Mouse (Mus musculus) cerebellum, adult 11-12 months (tissue): Measurements from ENCODE around the gene Kctd3.
"Not testable (repeated sequence)": the region's sequence is repeated elsewhere in the genome, so short reads cannot be mapped to it uniquely, and the experiment has no call there.

ENCODE experiments used
- DNase-seq: peaks from one replicate; pipeline ENCODE4 v3.0.0; 2022

Kctd3 gene

GRCm38 (mm10) chr1:189007239-189007979, at the start of gene Kctd3:
Kctd3 (minus strand) TSS chr1:189007841.
- DNase-seq: peak; percentile 94

GRCm38 (mm10) chr1:189057425-189057824, 49.8 kb upstream of the Kctd3 start:
- DNase-seq: no peak

DNA sequence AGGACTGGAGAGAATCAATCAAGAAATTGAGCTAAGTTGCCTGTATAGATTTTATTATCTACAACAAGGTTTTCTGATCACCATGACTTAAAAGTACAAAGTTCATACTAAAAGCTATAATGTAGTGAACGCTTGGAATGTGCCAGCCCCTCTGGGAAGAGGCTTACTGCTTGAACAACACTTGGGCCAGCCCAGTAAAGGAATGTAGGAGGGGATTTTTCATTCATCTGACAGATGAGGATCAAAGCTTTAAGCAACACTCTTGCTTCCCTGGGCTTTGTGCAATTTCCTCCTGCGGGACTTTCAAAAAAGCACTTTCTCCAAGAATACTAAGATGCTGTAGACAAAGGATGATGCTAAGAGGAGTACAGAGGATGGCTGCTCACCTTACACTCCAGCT, 48.3 kb upstream of the Kctd3 start:
- DNase-seq: no peak

GRCm38 (mm10) chr1:189054941-189055551, 47.4 kb upstream of the Kctd3 start:
- no peak for DNase-seq

- DNase-seq: no peak
These were observed 46.5 kb upstream of the Kctd3 start for GRCm38 (mm10) chr1:189054191-189054590.

DNA sequence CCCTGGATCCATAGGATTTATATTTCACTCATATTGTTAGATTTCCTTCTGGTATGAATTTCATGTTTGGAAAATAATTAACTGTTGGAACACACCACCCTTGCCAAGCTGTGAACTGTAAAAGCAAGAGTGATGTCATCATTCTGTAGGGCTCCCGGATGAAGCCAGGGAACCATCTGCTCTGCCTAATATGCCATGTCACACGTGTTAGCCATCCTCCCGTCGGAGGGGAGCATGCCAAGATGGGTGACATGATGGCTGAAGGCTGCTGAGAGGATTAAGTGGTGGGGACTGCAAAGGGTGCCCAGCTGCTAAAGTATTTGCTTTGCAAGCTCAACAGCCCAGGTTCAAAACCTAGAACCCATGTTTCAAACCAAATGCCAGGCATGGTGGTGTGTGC, 44.5 kb upstream of the Kctd3 start:
- DNase-seq: no peak

GRCm38 (mm10) chr1:189050122-189050521, 42.5 kb upstream of the Kctd3 start:
- DNase-seq: no peak

DNA sequence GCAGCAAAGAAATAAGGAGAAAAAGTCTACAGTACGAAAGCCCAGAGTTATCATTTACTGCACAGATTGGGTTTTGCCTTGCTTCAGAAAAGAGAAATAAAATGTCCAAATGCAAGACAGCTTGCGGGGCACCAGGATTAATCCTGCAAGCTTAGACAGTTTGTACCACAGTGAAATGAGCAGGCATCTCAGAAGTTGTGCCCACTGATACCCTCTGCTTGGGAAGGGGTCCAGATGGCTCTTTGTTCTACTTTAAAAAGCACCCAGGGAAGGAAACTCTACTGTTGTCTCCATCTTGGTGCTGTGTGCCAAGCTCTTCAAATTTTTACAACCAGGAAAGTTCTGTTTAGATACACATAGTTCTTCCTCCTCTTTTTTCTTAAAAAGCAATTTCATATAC, 40.7 kb upstream of the Kctd3 start:
- DNase-seq: no peak

GRCm38 (mm10) chr1:189047918-189048317, 40.3 kb upstream of the Kctd3 start:
- no peak for DNase-seq

DNA sequence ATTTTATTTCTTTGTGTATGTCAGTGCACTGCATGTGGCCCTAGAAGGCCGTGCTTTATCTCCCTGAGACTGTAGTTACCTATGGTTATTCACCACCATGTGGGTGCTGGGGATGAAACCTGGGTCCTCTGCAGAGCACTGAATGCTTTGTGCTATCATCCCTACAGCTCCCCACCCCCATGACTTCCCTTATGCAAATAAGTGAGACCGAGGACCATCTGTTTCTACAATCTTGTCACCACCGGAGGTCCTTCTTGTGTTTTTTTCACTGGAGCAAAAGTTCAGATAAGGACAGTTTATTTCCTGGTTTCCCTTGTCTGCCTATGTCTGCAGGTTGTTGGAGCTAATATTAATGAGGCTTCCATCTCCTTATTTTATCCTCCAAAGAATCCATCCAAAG, 39.2 kb upstream of the Kctd3 start:
- DNase-seq: no peak

- DNase-seq: no peak
These were observed 38.7 kb upstream of the Kctd3 start for GRCm38 (mm10) chr1:189046301-189046700.

GRCm38 (mm10) chr1:189041261-189041660, 33.6 kb upstream of the Kctd3 start:
- no peak for DNase-seq

DNA sequence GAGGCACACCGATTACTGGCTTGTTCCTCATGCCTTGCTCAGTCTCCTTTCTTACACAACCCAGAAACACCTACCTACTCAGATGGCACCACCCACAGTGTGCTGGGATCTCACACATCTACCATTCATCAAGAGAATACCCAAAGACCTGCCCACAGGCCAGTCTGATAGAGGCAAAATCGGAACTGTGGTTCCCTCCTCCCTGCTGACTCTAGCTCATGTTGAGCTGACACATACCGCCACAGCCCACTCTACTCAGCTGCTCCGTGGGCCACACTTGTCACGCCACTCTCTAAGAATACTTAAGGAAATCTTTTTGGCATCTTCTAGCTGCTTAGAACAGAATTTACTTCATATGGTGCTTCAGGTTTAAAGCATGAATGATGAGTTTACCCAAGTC, 31.7 kb upstream of the Kctd3 start:
- no peak for DNase-seq

DNA sequence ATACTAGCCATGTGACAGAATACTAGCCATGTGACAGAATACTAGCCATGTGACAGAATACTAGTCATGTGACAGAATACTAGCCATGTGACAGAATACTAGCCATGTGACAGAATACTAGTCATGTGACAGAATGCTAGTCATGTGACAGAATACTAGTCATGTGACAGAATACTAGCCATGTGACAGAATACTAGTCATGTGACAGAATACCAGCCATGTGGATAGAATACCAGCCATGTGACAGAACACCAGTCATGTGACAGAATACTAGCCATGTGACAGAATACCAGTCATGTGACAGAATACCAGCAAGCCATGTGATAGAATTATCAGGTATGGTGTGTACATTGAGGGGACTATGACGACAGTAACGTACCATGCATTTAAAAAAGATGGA, 25.2 kb upstream of the Kctd3 start:
- DNase-seq: not testable (repeated sequence)

GRCm38 (mm10) chr1:189030975-189031374, 23.3 kb upstream of the Kctd3 start:
- no peak for DNase-seq

DNA sequence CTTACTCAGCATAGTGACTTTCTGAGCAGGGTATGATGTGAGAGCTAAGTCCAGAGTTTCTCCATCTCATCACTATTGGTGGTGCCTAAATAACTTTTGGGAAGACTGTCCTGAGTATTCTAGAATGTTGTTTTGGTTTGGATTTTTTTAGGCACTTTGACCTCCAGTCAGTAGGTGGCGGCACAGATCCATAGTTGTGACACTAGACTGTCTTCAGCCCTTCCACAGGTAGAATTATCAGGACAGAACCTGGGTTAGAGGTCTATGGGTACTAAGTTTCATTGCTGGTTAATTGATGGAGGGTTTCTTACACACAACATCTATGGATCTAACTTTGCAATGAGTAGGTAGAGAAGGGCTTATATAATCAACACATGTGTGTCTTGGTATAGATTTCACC, 20.6 kb upstream of the Kctd3 start:
- DNase-seq: no peak

GRCm38 (mm10) chr1:189026885-189027284, 19.2 kb upstream of the Kctd3 start:
- DNase-seq: no peak

- DNase-seq: no peak
These were observed 16.1 kb upstream of the Kctd3 start for GRCm38 (mm10) chr1:189023701-189024080.

- no peak for DNase-seq
These were observed 15.5 kb upstream of the Kctd3 start for GRCm38 (mm10) chr1:189022925-189023700.

- peak; percentile 28 for DNase-seq
These were observed 7.7 kb upstream of the Kctd3 start for GRCm38 (mm10) chr1:189015372-189015771.

DNA sequence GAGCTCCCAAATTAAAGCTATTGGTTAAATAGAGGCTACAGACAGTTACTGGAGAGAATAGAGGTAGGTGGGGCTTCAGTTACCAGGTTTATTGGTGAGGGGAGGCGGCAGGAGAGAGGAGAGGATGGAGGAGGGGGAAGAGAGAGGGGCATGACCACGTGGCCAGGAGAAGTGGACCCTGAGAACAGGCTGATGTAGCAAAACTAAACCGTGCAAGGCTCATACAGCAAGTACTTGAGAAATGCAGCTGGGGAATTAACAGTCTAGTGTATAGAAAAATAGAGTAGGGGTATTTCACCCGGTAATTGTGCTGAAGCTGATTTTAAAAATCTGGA, 5.9 kb upstream of the Kctd3 start:
- no peak for DNase-seq

- DNase-seq: no peak
These were observed 5.4 kb upstream of the Kctd3 start for GRCm38 (mm10) chr1:189012846-189013586.

GRCm38 (mm10) chr1:189010671-189011070, 3.0 kb upstream of the Kctd3 start:
- DNase-seq: no peak

GRCm38 (mm10) chr1:189007980-189008324, 311 bp upstream of the Kctd3 start:
- no peak for DNase-seq
